ENCODE assay signal across 23 mouse cellular contexts in genomic region chr9:66982085-66982484, GRCm38 (mm10). TPM values are rescaled to one million over a fixed set of nuclear protein-coding genes. Genes with fewer than 3 reads are reported as not detected.
DNase-seq lines count a peak whose midpoint lies in the region; ATAC-seq and TF ChIP-seq lines count a peak whose summit lies in the region.
"Had no signal": no experiment of that assay in that cellular context is flagged by ENCODE, and none has a peak within 500 bp of the region (broad histone marks: within the 10 kb centered on the region; RNA-seq: fewer than 3 reads in every experiment).

No protein-coding gene starts in this region.

- no peaks in the 10 kb centered on the region for H3K27me3 ChIP-seq in intestine, embryonic 16.5 days (replicated peaks; ENCODE audit: control insufficient read depth, insufficient read depth, low read length)
- no peaks in the 10 kb centered on the region for H3K27me3 ChIP-seq in intestine, postnatal 0 days (replicated peaks; ENCODE audit: control insufficient read depth, insufficient read depth, low read length)
- H3K27me3 ChIP-seq in kidney, embryonic 16.5 days (ENCODE audit: insufficient read depth, low read length): no peaks in the 10 kb centered on the region
- no peaks in the 10 kb centered on the region for H3K27me3 ChIP-seq in kidney, adult 2 months (replicated peaks; ENCODE audit: control insufficient read depth, insufficient read depth, low read length)
- no peaks in the 10 kb centered on the region for H3K27me3 ChIP-seq in stomach, embryonic 16.5 days (ENCODE audit: control insufficient read depth, insufficient read depth, low read length)
- H3K27me3 ChIP-seq in stomach, postnatal 0 days (ENCODE audit: control insufficient read depth, insufficient read depth, low read length): no peaks in the 10 kb centered on the region
- H3K27me3 ChIP-seq: embryonic facial prominence, embryonic 13.5 days; embryonic facial prominence, embryonic 15.5 days had no signal

- 79% methylated on average over 7 of the region's 7 CpGs for WGBS in intestine, embryonic 16.5 days
- 81% methylated on average over 7 of the region's 7 CpGs for WGBS in intestine, postnatal 0 days
- 59% methylated on average over 7 of the region's 7 CpGs for WGBS in kidney, embryonic 16.5 days
- 36% methylated on average over 7 of the region's 7 CpGs for WGBS in kidney, adult 2 months
- 73% methylated on average over 7 of the region's 7 CpGs for WGBS in stomach, embryonic 16.5 days
- 69% methylated on average over 7 of the region's 7 CpGs for whole genome bisulfite sequencing in stomach, postnatal 0 days

- TF ChIP-seq POLR2A in kidney, adult 2 months (IDR thresholded peaks at IDR 0.05; ENCODE audit: low read depth, low read length): no peak

- no peak for DNase-seq in kidney, adult 2 months
- no peak for DNase-seq in stomach, postnatal 0 days (ENCODE audit: low spot score)
- DNase-seq: adrenal gland, adult 2 months; adrenal gland, postnatal 10 days; adrenal gland, postnatal 25 days; cerebellum, adult 11 months; cerebellum, adult 18-20 months; cerebellum, adult 8-10 months; cerebellum, adult 9-11 months; cerebellum, postnatal 14 days; cerebellum, postnatal 36 days; embryo, embryonic 11 days had no signal

- H3K4me3 ChIP-seq in intestine, embryonic 16.5 days (ENCODE audit: low read length): no peak overlapping the region
- H3K4me3 ChIP-seq in intestine, postnatal 0 days (ENCODE audit: low read depth, low read length): no peak overlapping the region
- H3K4me3 ChIP-seq in kidney, embryonic 16.5 days (ENCODE audit: low read length): no peak overlapping the region
- no peak overlapping the region for H3K4me3 ChIP-seq in kidney, adult 2 months (ENCODE audit: insufficient read depth, low read depth, low read length)
- no peak overlapping the region for H3K4me3 ChIP-seq in stomach, embryonic 16.5 days (replicated peaks; ENCODE audit: low read length)
- no peak overlapping the region for H3K4me3 ChIP-seq in stomach, postnatal 0 days (ENCODE audit: low read depth, low read length)
- H3K4me3 ChIP-seq: embryonic facial prominence, embryonic 13.5 days; embryonic facial prominence, embryonic 15.5 days; erythroblast, embryonic 14.5 days; forebrain, embryonic 10.5 days; forebrain, embryonic 12.5 days had no signal

- no peak overlapping the region for H3K9ac ChIP-seq in intestine, embryonic 16.5 days (ENCODE audit: low read depth, low read length)
- H3K9ac ChIP-seq in intestine, postnatal 0 days (ENCODE audit: low read depth, low read length): no peak overlapping the region
- no peak overlapping the region for H3K9ac ChIP-seq in kidney, embryonic 16.5 days (replicated peaks; ENCODE audit: low read length)
- no peak overlapping the region for H3K9ac ChIP-seq in stomach, embryonic 16.5 days (ENCODE audit: low read length)
- H3K9ac ChIP-seq in stomach, postnatal 0 days (ENCODE audit: low read length): no peak overlapping the region
- H3K9ac ChIP-seq: embryonic facial prominence, embryonic 13.5 days; embryonic facial prominence, embryonic 15.5 days; forebrain, embryonic 12.5 days had no signal

- no peaks in the 10 kb centered on the region for H3K36me3 ChIP-seq in intestine, embryonic 16.5 days (ENCODE audit: control insufficient read depth, insufficient read depth, low read length)
- no peaks in the 10 kb centered on the region for H3K36me3 ChIP-seq in intestine, postnatal 0 days (ENCODE audit: control insufficient read depth, insufficient read depth)
- H3K36me3 ChIP-seq in kidney, embryonic 16.5 days (ENCODE audit: insufficient read depth, low read length): no peaks in the 10 kb centered on the region
- H3K36me3 ChIP-seq in kidney, adult 2 months (ENCODE audit: control insufficient read depth, insufficient read depth, low read length): no peaks in the 10 kb centered on the region
- no peaks in the 10 kb centered on the region for H3K36me3 ChIP-seq in stomach, embryonic 16.5 days (ENCODE audit: control insufficient read depth, insufficient read depth, low read length)
- no peaks in the 10 kb centered on the region for H3K36me3 ChIP-seq in stomach, postnatal 0 days (ENCODE audit: control insufficient read depth, insufficient read depth, low read length)
- H3K36me3 ChIP-seq: embryonic facial prominence, embryonic 13.5 days; embryonic facial prominence, embryonic 15.5 days; forebrain, embryonic 10.5 days; forebrain, embryonic 12.5 days had no signal

- H3K27ac ChIP-seq in intestine, embryonic 16.5 days (ENCODE audit: low read length): no peak overlapping the region
- no peak overlapping the region for H3K27ac ChIP-seq in intestine, postnatal 0 days (ENCODE audit: low read depth, low read length)
- 0 out of 2 replicates have a peak overlapping the region, but pooled peaks have one; percentile 39 for H3K27ac ChIP-seq in kidney, embryonic 16.5 days (ENCODE audit: low read length)
- H3K27ac ChIP-seq in kidney, adult 2 months (ENCODE audit: insufficient read depth, low read depth, low read length): no peak overlapping the region
- H3K27ac ChIP-seq in stomach, embryonic 16.5 days (ENCODE audit: low read length): peak overlapping the region; percentile 65
- H3K27ac ChIP-seq in stomach, postnatal 0 days (replicated peaks): peak overlapping the region; percentile 53; the same call in 1 of the 2 replicates
- H3K27ac ChIP-seq: embryonic facial prominence, embryonic 13.5 days; embryonic facial prominence, embryonic 15.5 days; forebrain, embryonic 10.5 days; forebrain, embryonic 12.5 days had no signal

- no peaks in the 10 kb centered on the region for H3K9me3 ChIP-seq in intestine, embryonic 16.5 days (ENCODE audit: control insufficient read depth, low read length)
- H3K9me3 ChIP-seq in intestine, postnatal 0 days (ENCODE audit: control insufficient read depth): no peaks in the 10 kb centered on the region
- no peaks in the 10 kb centered on the region for H3K9me3 ChIP-seq in kidney, embryonic 16.5 days (ENCODE audit: low read length)
- no peaks in the 10 kb centered on the region for H3K9me3 ChIP-seq in stomach, embryonic 16.5 days (replicated peaks; ENCODE audit: control insufficient read depth, low read length)
- H3K9me3 ChIP-seq in stomach, postnatal 0 days (ENCODE audit: control insufficient read depth, low read length): no peaks in the 10 kb centered on the region
- H3K9me3 ChIP-seq: embryonic facial prominence, embryonic 13.5 days; embryonic facial prominence, embryonic 15.5 days; forebrain, embryonic 10.5 days; forebrain, embryonic 12.5 days had no signal

- no peak for TF ChIP-seq EP300 in stomach, postnatal 0 days (optimal IDR thresholded peaks at IDR 0.05)

- H3K4me1 ChIP-seq in intestine, embryonic 16.5 days (ENCODE audit: control insufficient read depth, insufficient read depth, low read length): no peaks in the 10 kb centered on the region
- H3K4me1 ChIP-seq in intestine, postnatal 0 days (replicated peaks; ENCODE audit: control insufficient read depth, insufficient read depth, low read length): no peaks in the 10 kb centered on the region
- peaks cover under 1% of the 10 kb centered on the region; the same call in 1 of the 2 replicates for H3K4me1 ChIP-seq in kidney, embryonic 16.5 days (ENCODE audit: insufficient read depth, low read length)
- no peaks in the 10 kb centered on the region for H3K4me1 ChIP-seq in kidney, adult 2 months (ENCODE audit: control insufficient read depth, insufficient read depth, low read length)
- no peaks in the 10 kb centered on the region for H3K4me1 ChIP-seq in stomach, embryonic 16.5 days (ENCODE audit: control insufficient read depth, insufficient read depth, low read length)
- H3K4me1 ChIP-seq in stomach, postnatal 0 days (replicated peaks; ENCODE audit: control insufficient read depth, insufficient read depth): no peaks in the 10 kb centered on the region
- H3K4me1 ChIP-seq: forebrain, embryonic 10.5 days; forebrain, embryonic 12.5 days had no signal

- no peak for TF ChIP-seq CTCF in intestine, postnatal 0 days (IDR thresholded peaks at IDR 0.05; ENCODE audit: low read depth)
- no peak for TF ChIP-seq CTCF in kidney, adult 2 months (conservative IDR thresholded peaks at IDR 0.05; ENCODE audit: insufficient read depth, insufficient read length, low read depth, low read length)
- no peak for TF ChIP-seq CTCF in stomach, postnatal 0 days (IDR thresholded peaks at IDR 0.05; ENCODE audit: low read depth)

- no peak overlapping the region for H3K4me2 ChIP-seq in intestine, embryonic 16.5 days (ENCODE audit: low read depth, low read length)
- H3K4me2 ChIP-seq in intestine, postnatal 0 days (replicated peaks; ENCODE audit: low read depth): no peak overlapping the region
- no peak overlapping the region for H3K4me2 ChIP-seq in kidney, embryonic 16.5 days (replicated peaks; ENCODE audit: low read depth, low read length)
- H3K4me2 ChIP-seq in stomach, embryonic 16.5 days (ENCODE audit: low read depth, low read length): no peak overlapping the region
- no peak overlapping the region for H3K4me2 ChIP-seq in stomach, postnatal 0 days (replicated peaks; ENCODE audit: low read depth)
- H3K4me2 ChIP-seq: embryonic facial prominence, embryonic 13.5 days; embryonic facial prominence, embryonic 15.5 days; forebrain, embryonic 12.5 days had no signal

- 0 out of 2 replicates have a peak, but pooled peaks have one; percentile 36 for ATAC-seq in intestine, embryonic 16.5 days
- no peak for ATAC-seq in intestine, postnatal 0 days
- ATAC-seq in kidney, embryonic 16.5 days (ENCODE audit: low FRiP score, low TSS enrichment): 0 out of 2 replicates have a peak, but pooled peaks have one; percentile 67
- ATAC-seq in stomach, embryonic 16.5 days (ENCODE audit: insufficient read depth, low FRiP score): no peak
- ATAC-seq in stomach, postnatal 0 days (ENCODE audit: low FRiP score, low TSS enrichment): peak; percentile 41; the same call in 1 of the 2 replicates
- no peak for ATAC-seq in megakaryocyte-erythroid progenitor cell, adult 5-6 weeks (replicated peaks; ENCODE audit: low FRiP score, low TSS enrichment, poor library complexity, severe bottlenecking)
- ATAC-seq: forebrain, embryonic 14.5 days had no signal

RNA-seq across cellular contexts. Expression of gene Lactb, which starts 6.8 kb away (rescaled TPM):
- 5.6 and 6.7 TPM in 2 replicates for polyA plus RNA-seq in intestine, embryonic 16.5 days (2015; fragmentation: Nextera tagmentation; extraction: Ambion mirVana)
- polyA plus RNA-seq in intestine, postnatal 0 days (2015; fragmentation: Nextera tagmentation; extraction: Ambion mirVana): 14.9 and 17.2 TPM in 2 replicates
- 16.0 and 17.7 TPM in 2 replicates for polyA plus RNA-seq in kidney, embryonic 16.5 days (2015; fragmentation: Nextera tagmentation; extraction: Ambion mirVana)
- polyA plus RNA-seq in kidney, adult 2 months (2012; rRNA removed): 24.3 and 29.9 TPM in 2 replicates
- 6.2 and 7.8 TPM in 2 replicates for polyA plus RNA-seq in stomach, embryonic 16.5 days (2015; fragmentation: Nextera tagmentation; extraction: Ambion mirVana)
- polyA plus RNA-seq in stomach, postnatal 0 days (2015; fragmentation: Nextera tagmentation; extraction: Ambion mirVana): 11.8 and 12.2 TPM in 2 replicates
- total RNA-seq in megakaryocyte-erythroid progenitor cell, adult 5-6 weeks (2014; fragmentation: Nextera tagmentation): 12.5 and 13.7 TPM in 2 replicates
- 20.3 and 24.9 TPM in 2 replicates for total RNA-seq in megakaryocyte-erythroid progenitor cell, adult 5-6 weeks (2017)

RNA-seq across cellular contexts. Expression of gene Rps27l, which starts 36.2 kb away (rescaled TPM):
- 763 and 818 TPM in 2 replicates for polyA plus RNA-seq in intestine, embryonic 16.5 days (2015; fragmentation: Nextera tagmentation; extraction: Ambion mirVana)
- 712 and 778 TPM in 2 replicates for polyA plus RNA-seq in intestine, postnatal 0 days (2015; fragmentation: Nextera tagmentation; extraction: Ambion mirVana)
- 585 and 609 TPM in 2 replicates for polyA plus RNA-seq in kidney, embryonic 16.5 days (2015; fragmentation: Nextera tagmentation; extraction: Ambion mirVana)
- polyA plus RNA-seq in kidney, adult 2 months (2012; rRNA removed): 92.4 and 128 TPM in 2 replicates
- polyA plus RNA-seq in stomach, embryonic 16.5 days (2015; fragmentation: Nextera tagmentation; extraction: Ambion mirVana): 713 and 839 TPM in 2 replicates
- polyA plus RNA-seq in stomach, postnatal 0 days (2015; fragmentation: Nextera tagmentation; extraction: Ambion mirVana): 768 and 843 TPM in 2 replicates
- 858 and 1,123 TPM in 2 replicates for total RNA-seq in megakaryocyte-erythroid progenitor cell, adult 5-6 weeks (2014; fragmentation: Nextera tagmentation)
- total RNA-seq in megakaryocyte-erythroid progenitor cell, adult 5-6 weeks (2017): 286 and 317 TPM in 2 replicates

Comparison
In these comparisons a context has a peak if more than half of its experiments do, and no peak if none do; other contexts are left out.
1. ATAC-seq: peak in intestine, embryonic 16.5 days (single experiment), kidney, embryonic 16.5 days (single experiment) and stomach, postnatal 0 days (single experiment); none in intestine, postnatal 0 days (single experiment), stomach, embryonic 16.5 days (single experiment) and megakaryocyte-erythroid progenitor cell, adult 5-6 weeks (single experiment).
2. H3K27ac ChIP-seq: peak in kidney, embryonic 16.5 days (single experiment), stomach, embryonic 16.5 days (single experiment) and stomach, postnatal 0 days (single experiment); none in intestine, embryonic 16.5 days (single experiment), intestine, postnatal 0 days (single experiment) and kidney, adult 2 months (single experiment).